Mouse (Mus musculus): ENCODE data around the gene Dnajb6.
"Not testable (repeated sequence)": the region's sequence is repeated elsewhere in the genome, so short reads cannot be mapped to it uniquely, and the experiment has no call there.

DNA sequence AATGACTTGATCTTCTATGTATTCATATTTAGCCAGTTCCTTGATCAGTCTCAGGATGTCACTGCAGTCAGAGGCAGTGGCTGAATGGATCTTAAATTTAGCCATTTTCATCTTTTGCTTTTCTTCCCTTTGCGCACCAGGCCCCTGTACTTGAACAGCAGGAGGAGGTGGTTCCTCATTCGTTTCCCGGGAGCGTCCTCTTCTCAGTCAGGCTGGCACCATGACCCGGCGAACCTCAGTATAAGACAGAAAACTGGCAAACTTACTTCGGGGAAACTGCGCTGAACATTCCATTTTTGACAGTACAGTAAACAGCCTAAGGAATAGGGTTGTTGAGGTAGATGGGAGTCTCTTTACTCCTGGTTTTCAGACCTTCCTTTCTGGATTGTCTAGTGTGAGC, 59.4 kb downstream of the Dnajb6 start:
- not testable (repeated sequence) for TF ChIP-seq CTCF (IDR thresholded peaks at IDR 0.05; ENCODE audit: control insufficient read depth, insufficient read depth, insufficient replicate concordance, low read depth, low read length); POLR2A (IDR thresholded peaks at IDR 0.05; ENCODE audit: control insufficient read depth, low read depth, low read length)

All from testis, adult 2 months (tissue).